ENCODE assay signal across 23 mouse cellular contexts in the genomic region with DNA sequence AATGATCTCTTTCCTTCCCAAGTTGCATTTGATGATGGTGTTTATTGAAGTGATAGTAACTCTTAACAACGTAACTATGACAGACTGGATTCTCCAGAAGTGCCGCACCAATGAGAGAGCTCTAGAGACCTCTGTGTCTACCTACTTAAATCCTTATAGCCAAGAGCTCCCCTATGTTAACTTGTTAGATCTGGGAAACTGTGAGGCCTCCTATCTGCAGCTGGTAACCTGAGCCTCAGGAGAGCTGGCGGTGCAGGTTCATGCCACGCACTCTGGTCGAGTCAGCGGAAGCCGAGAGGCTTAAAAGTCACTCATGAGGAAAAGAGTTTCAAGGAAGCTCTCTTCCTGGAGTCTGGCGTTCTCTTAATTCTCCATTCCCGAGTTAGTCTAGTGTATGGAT. TPM values are rescaled to one million over a fixed set of nuclear protein-coding genes. Genes with fewer than 3 reads are reported as not detected.
"Had no signal": no experiment of that assay in that cellular context is flagged by ENCODE, and none has a peak within 500 bp of the region (broad histone marks: within the 10 kb centered on the region; RNA-seq: fewer than 3 reads in every experiment).

No protein-coding gene starts in this region.

- H3K27ac ChIP-seq: midbrain, embryonic 10.5 days; midbrain, embryonic 12.5 days; neural tube, embryonic 13.5 days; neural tube, embryonic 15.5 days had no signal

- H3K4me3 ChIP-seq: midbrain, embryonic 10.5 days; midbrain, embryonic 12.5 days; myocyte; neural tube, embryonic 13.5 days; neural tube, embryonic 15.5 days had no signal

- H3K9ac ChIP-seq: lung, embryonic 14.5 days; midbrain, embryonic 12.5 days; neural tube, embryonic 13.5 days; neural tube, embryonic 15.5 days had no signal

- H3K27me3 ChIP-seq: midbrain, embryonic 12.5 days; neural tube, embryonic 13.5 days; neural tube, embryonic 15.5 days had no signal

- H3K9me3 ChIP-seq: midbrain, embryonic 10.5 days; midbrain, embryonic 12.5 days; neural tube, embryonic 13.5 days; neural tube, embryonic 15.5 days had no signal

- ATAC-seq: midbrain, embryonic 16.5 days had no signal

- H3K4me2 ChIP-seq: lung, embryonic 14.5 days; midbrain, embryonic 12.5 days; neural tube, embryonic 13.5 days; neural tube, embryonic 15.5 days had no signal

- DNase-seq: lung, adult 18-20 months; lung, embryonic 14.5 days; lung, postnatal 10 days; lung, postnatal 4 days; midbrain, embryonic 14.5 days; retina, postnatal 1 day; right cerebral cortex, adult 18-20 months; right cerebral cortex, postnatal 25 days; right cerebral cortex, postnatal 4 days; spleen, adult 18-20 months; thymus, adult 18-20 months; thymus, postnatal 14 days; thymus, postnatal 36 days had no signal

- H3K4me1 ChIP-seq: midbrain, embryonic 10.5 days; midbrain, embryonic 12.5 days; neural tube, embryonic 13.5 days; neural tube, embryonic 15.5 days had no signal

- H3K36me3 ChIP-seq: midbrain, embryonic 10.5 days; midbrain, embryonic 12.5 days; neural tube, embryonic 13.5 days; neural tube, embryonic 15.5 days had no signal

RNA-seq across cellular contexts. Expression of a gene that starts 33.8 kb away (rescaled TPM):
- total RNA-seq: megakaryocyte, adult 5-6 weeks; megakaryocyte-erythroid progenitor cell, adult 5-6 weeks had no signal
- polyA plus RNA-seq: lung, embryonic 14.5 days; midbrain, embryonic 10.5 days; myocyte; small intestine, adult 2 months; stomach, embryonic 14.5 days had no signal
